Mouse (Mus musculus): Measurements from ENCODE around the gene Atm. TPM values are rescaled to one million over a fixed set of nuclear protein-coding genes. Genes with fewer than 3 reads are reported as not detected.
A peak's percentile ranks its signal among the peaks of the same experiment; 100 is the strongest.

Atm gene
- polyA plus RNA-seq, 1 experiment from 2014 or later: 16.1 TPM

- ATAC-seq: peak; percentile 36; the same call in 1 of the 2 replicates
These were observed 132.3 kb downstream of the Atm start for GRCm38 (mm10) chr9:53404050-53404752.

GRCm38 (mm10) chr9:53402991-53403390 is 133.5 kb downstream of the Atm start:
- H3K4me2 ChIP-seq: peak overlapping the region; percentile 38

More at GRCm38 (mm10) chr9:53404050-53404752, 132.3 kb downstream of the Atm start:
- Histone ChIP-seq H3K4me2 (no peak overlapping the region), H3K9me3 (replicated peaks) (no peaks in the 10 kb centered on the region), H3K36me3 (ENCODE audit: poor library complexity, severe bottlenecking) (no peaks in the 10 kb centered on the region), H3K4me3 (no peak overlapping the region), H3K27me3 (no peaks in the 10 kb centered on the region), H3K4me1 (peaks cover 19% of the 10 kb centered on the region), H3K9ac (no peak overlapping the region), H3K27ac (no peak overlapping the region)
- 88% methylated on average over 6 of the region's 6 CpGs for WGBS

GRCm38 (mm10) chr9:53402291-53402711 is 134.2 kb downstream of the Atm start, which contains the start of gene 4930550C14Rik:
TSS of gene 4930550C14Rik (plus strand) at chr9:53402325.
- H3K4me3 ChIP-seq: no peak within 1 kb of the TSS
- no peaks in the 10 kb centered on the region for H3K9me3 ChIP-seq (replicated peaks)
- H3K27ac ChIP-seq: no peak within 1 kb of the TSS
- H3K36me3 ChIP-seq (ENCODE audit: poor library complexity, severe bottlenecking): no peaks in the 10 kb centered on the region
- H3K4me2 ChIP-seq: peak within 1 kb of the TSS; percentile 38
- H3K4me1 ChIP-seq: peaks cover 19% of the 10 kb centered on the region
- no peak within 1 kb of the TSS for H3K9ac ChIP-seq
- no peaks in the 10 kb centered on the region for H3K27me3 ChIP-seq
- ATAC-seq: no peak
- 21% methylated on average over 11 of the region's 11 CpGs for WGBS

More at GRCm38 (mm10) chr9:53402991-53403390, 133.5 kb downstream of the Atm start:
- 51% methylated on average over 8 of the region's 8 CpGs for WGBS
- no peaks in the 10 kb centered on the region for H3K9me3 ChIP-seq (replicated peaks)
- H3K9ac ChIP-seq: no peak overlapping the region
- no peaks in the 10 kb centered on the region for H3K27me3 ChIP-seq
- no peaks in the 10 kb centered on the region for H3K36me3 ChIP-seq (ENCODE audit: poor library complexity, severe bottlenecking)
- ATAC-seq: no peak
- H3K4me3 ChIP-seq: no peak overlapping the region
- peaks cover 19% of the 10 kb centered on the region for H3K4me1 ChIP-seq
- no peak overlapping the region for H3K27ac ChIP-seq

- Histone ChIP-seq H3K4me1 (peaks cover 19% of the 10 kb centered on the region), H3K9me3 (replicated peaks) (no peaks in the 10 kb centered on the region), H3K36me3 (ENCODE audit: poor library complexity, severe bottlenecking) (no peaks in the 10 kb centered on the region), H3K27me3 (no peaks in the 10 kb centered on the region), H3K4me2 (no peak overlapping the region), H3K4me3 (no peak overlapping the region), H3K9ac (no peak overlapping the region), H3K27ac (no peak overlapping the region)
- ATAC-seq: no peak
- WGBS: 87% methylated on average over 8 of the region's 8 CpGs
These were observed 135.4 kb downstream of the Atm start for GRCm38 (mm10) chr9:53401146-53401545.

- 91% methylated on average over 4 of the region's 4 CpGs for WGBS
- Histone ChIP-seq H3K36me3 (ENCODE audit: poor library complexity, severe bottlenecking) (no peaks in the 10 kb centered on the region), H3K4me2 (no peak overlapping the region), H3K27ac (no peak overlapping the region), H3K4me1 (peaks cover 19% of the 10 kb centered on the region), H3K9me3 (replicated peaks) (no peaks in the 10 kb centered on the region), H3K4me3 (no peak overlapping the region), H3K9ac (no peak overlapping the region), H3K27me3 (no peaks in the 10 kb centered on the region)
- no peak for ATAC-seq
These were observed 135.8 kb downstream of the Atm start for GRCm38 (mm10) chr9:53400696-53401095.

GRCm38 (mm10) chr9:53399537-53399936 is 137.0 kb downstream of the Atm start:
- H3K27ac ChIP-seq: no peak overlapping the region
- WGBS: 96% methylated on average over 8 of the region's 8 CpGs
- H3K9ac ChIP-seq: no peak overlapping the region

GRCm38 (mm10) chr9:53398388-53398700 is 138.2 kb downstream of the Atm start:
- ATAC-seq: no peak
- no peaks in the 10 kb centered on the region for H3K9me3 ChIP-seq (replicated peaks)
- WGBS: 5% methylated on average over 5 of the region's 5 CpGs
- no peaks in the 10 kb centered on the region for H3K36me3 ChIP-seq (ENCODE audit: poor library complexity, severe bottlenecking)
- H3K4me1 ChIP-seq: peaks cover 13% of the 10 kb centered on the region
- no peak overlapping the region for H3K4me3 ChIP-seq
- H3K9ac ChIP-seq: no peak overlapping the region
- H3K27me3 ChIP-seq: no peaks in the 10 kb centered on the region
- H3K4me2 ChIP-seq: no peak overlapping the region
- H3K27ac ChIP-seq: no peak overlapping the region

More at GRCm38 (mm10) chr9:53399537-53399936, 137.0 kb downstream of the Atm start:
- H3K4me3 ChIP-seq: no peak overlapping the region
- no peak for ATAC-seq
- no peaks in the 10 kb centered on the region for H3K36me3 ChIP-seq (ENCODE audit: poor library complexity, severe bottlenecking)
- peaks cover 13% of the 10 kb centered on the region for H3K4me1 ChIP-seq
- no peaks in the 10 kb centered on the region for H3K9me3 ChIP-seq (replicated peaks)
- no peaks in the 10 kb centered on the region for H3K27me3 ChIP-seq
- no peak overlapping the region for H3K4me2 ChIP-seq

- 82% methylated on average over 13 of the region's 13 CpGs for WGBS
- ATAC-seq: no peak
- H3K9ac ChIP-seq: no peak overlapping the region
- no peak overlapping the region for H3K27ac ChIP-seq
- no peak overlapping the region for H3K4me3 ChIP-seq
- H3K9me3 ChIP-seq (replicated peaks): no peaks in the 10 kb centered on the region
- no peaks in the 10 kb centered on the region for H3K27me3 ChIP-seq
- H3K4me2 ChIP-seq: no peak overlapping the region
- H3K4me1 ChIP-seq: peaks cover 8% of the 10 kb centered on the region
- no peaks in the 10 kb centered on the region for H3K36me3 ChIP-seq (ENCODE audit: poor library complexity, severe bottlenecking)
These were observed 138.7 kb downstream of the Atm start for GRCm38 (mm10) chr9:53397685-53398387.

GRCm38 (mm10) chr9:53390136-53390535 is 146.4 kb downstream of the Atm start:
- H3K27ac ChIP-seq: no peak overlapping the region
- H3K4me2 ChIP-seq: no peak overlapping the region
- H3K27me3 ChIP-seq: no peaks in the 10 kb centered on the region
- no peaks in the 10 kb centered on the region for H3K36me3 ChIP-seq (ENCODE audit: poor library complexity, severe bottlenecking)
- H3K9me3 ChIP-seq (replicated peaks): no peaks in the 10 kb centered on the region
- no peak overlapping the region for H3K4me3 ChIP-seq
- no peak for ATAC-seq
- H3K9ac ChIP-seq: no peak overlapping the region
- WGBS: 86% methylated on average over 7 of the region's 7 CpGs
- no peaks in the 10 kb centered on the region; the same call in 1 of the 2 replicates for H3K4me1 ChIP-seq

Small RNAs within 50 kb of the gene (microRNA-seq; reads per million reads assigned to microRNA genes)
- not detected for gene Mir130c

Other genes starting within 250 kb of the Atm start
- 0.10 TPM in 1 of 2 replicates, not detected in the other for gene Exph5, start 235.1 kb downstream of the Atm start, polyA plus RNA-seq (2015; fragmentation: Nextera tagmentation; extraction: Ambion mirVana)
- 4.3 and 4.9 TPM in 2 replicates for gene Kdelc2, start 152.7 kb downstream of the Atm start, polyA plus RNA-seq (2015; fragmentation: Nextera tagmentation; extraction: Ambion mirVana)
- 0.13 TPM in 2 replicates for gene 4930550C14Rik, start 134.4 kb downstream of the Atm start, polyA plus RNA-seq (2015; fragmentation: Nextera tagmentation; extraction: Ambion mirVana)
- 13.6 and 16.7 TPM in 2 replicates for gene Npat, start 307 bp upstream of the Atm start, polyA plus RNA-seq (2015; fragmentation: Nextera tagmentation; extraction: Ambion mirVana)
- 124 and 132 TPM in 2 replicates for gene Acat1, start 73.6 kb upstream of the Atm start, polyA plus RNA-seq (2015; fragmentation: Nextera tagmentation; extraction: Ambion mirVana)
- gene Cul5, start 133.3 kb upstream of the Atm start, polyA plus RNA-seq (2015; fragmentation: Nextera tagmentation; extraction: Ambion mirVana): 42.6 and 44.2 TPM in 2 replicates
- 3.1 and 4.2 TPM in 2 replicates for gene Rab39, start 169.5 kb upstream of the Atm start, polyA plus RNA-seq (2015; fragmentation: Nextera tagmentation; extraction: Ambion mirVana)
- gene Slc35f2, start 234.8 kb upstream of the Atm start, polyA plus RNA-seq (2015; fragmentation: Nextera tagmentation; extraction: Ambion mirVana): 5.4 and 6.1 TPM in 2 replicates